Mouse (Mus musculus) MN1 (cell line): Measurements from ENCODE around the gene Olfr1501.
A peak's percentile ranks its signal among the peaks of the same experiment; 100 is the strongest.
"Not testable (repeated sequence)": the region's sequence is repeated elsewhere in the genome, so short reads cannot be mapped to it uniquely, and the experiment has no call there.

Source experiments
- DNase-seq: peaks from one replicate; pipeline ENCODE4 v3.0.0-alpha.2; 2016; ENCODE audit warnings: low spot score

Olfr1501 gene

GRCm38 (mm10) chr19:13850592-13850991 lies at the start of gene Olfr1501:
Gene Olfr1501, minus strand, starts transcription at chr19:13850692.
- DNase-seq, result not testable (repeated sequence)

- DNase-seq, result no peak
Observed at GRCm38 (mm10) chr19:13897828-13898227, 47.3 kb upstream of the Olfr1501 start, which contains the start of gene Olfr1504. Gene Olfr1504, minus strand, starts transcription at chr19:13897928.

- DNase-seq, result no peak
Observed at GRCm38 (mm10) chr19:13861495-13861894, 11.0 kb upstream of the Olfr1501 start, which contains the start of gene Olfr1502. Gene Olfr1502, plus strand, starts transcription at chr19:13861795.

- no peak for DNase-seq
Observed at GRCm38 (mm10) chr19:13830388-13830787, 20.1 kb downstream of the Olfr1501 start, which contains the start of gene Olfr1500. Gene Olfr1500, minus strand, starts transcription at chr19:13830488.

- DNase-seq, result no peak
Observed at GRCm38 (mm10) chr19:13828447-13828846, 22.0 kb downstream of the Olfr1501 start.

- no peak for DNase-seq
Observed at GRCm38 (mm10) chr19:13820847-13821246, 29.6 kb downstream of the Olfr1501 start.

- DNase-seq, result no peak
Observed at GRCm38 (mm10) chr19:13819347-13819746, 31.1 kb downstream of the Olfr1501 start, which contains the start of gene Olfr1499. Gene Olfr1499, minus strand, starts transcription at chr19:13819447.

- DNase-seq, result peak; percentile 10
Observed at GRCm38 (mm10) chr19:13818827-13819226, 31.7 kb downstream of the Olfr1501 start.

- no peak for DNase-seq
Observed at GRCm38 (mm10) chr19:13812823-13813222, 37.7 kb downstream of the Olfr1501 start.

GRCm38 (mm10) chr19:13805486-13805885 lies 45.0 kb downstream of the Olfr1501 start:
- not testable (repeated sequence) for DNase-seq

- DNase-seq, result no peak
Observed at GRCm38 (mm10) chr19:13798102-13798501, 52.4 kb downstream of the Olfr1501 start, which contains the start of gene Olfr1497. Gene Olfr1497, minus strand, starts transcription at chr19:13798202.
